Mouse (Mus musculus): ENCODE data around the gene Gins1.
"Not testable (repeated sequence)": the region's sequence is repeated elsewhere in the genome, so short reads cannot be mapped to it uniquely, and the experiment has no call there.

The Gins1 gene

GRCm38 (mm10) chr2:150910295-150910881, 5.2 kb downstream of the Gins1 start:
- no peak for DNase-seq

- DNase-seq, result no peak
These were observed 9.7 kb downstream of the Gins1 start for GRCm38 (mm10) chr2:150914781-150915515.

GRCm38 (mm10) chr2:150915786-150916185, 10.6 kb downstream of the Gins1 start:
- DNase-seq, result no peak

- no peak for DNase-seq
These were observed 13.5 kb downstream of the Gins1 start for GRCm38 (mm10) chr2:150918720-150919119.

- DNase-seq, result no peak
These were observed 15.3 kb downstream of the Gins1 start for GRCm38 (mm10) chr2:150920543-150920942.

GRCm38 (mm10) chr2:150921697-150922096, 16.5 kb downstream of the Gins1 start:
- DNase-seq, result peak; percentile 10

- DNase-seq, result no peak
These were observed 17.0 kb downstream of the Gins1 start for GRCm38 (mm10) chr2:150922165-150922564.

- DNase-seq, result no peak
These were observed 17.8 kb downstream of the Gins1 start for GRCm38 (mm10) chr2:150923026-150923425.

GRCm38 (mm10) chr2:150923505-150923904, 18.3 kb downstream of the Gins1 start:
- no peak for DNase-seq

- DNase-seq, result no peak
These were observed 22.0 kb downstream of the Gins1 start for GRCm38 (mm10) chr2:150927038-150927720.

GRCm38 (mm10) chr2:150929156-150929555, 24.0 kb downstream of the Gins1 start:
- no peak for DNase-seq

GRCm38 (mm10) chr2:150930806-150931205, 25.6 kb downstream of the Gins1 start:
- DNase-seq, result no peak

- DNase-seq, result no peak
These were observed 28.3 kb downstream of the Gins1 start for GRCm38 (mm10) chr2:150933482-150933881.

GRCm38 (mm10) chr2:150934659-150935058, 29.5 kb downstream of the Gins1 start:
- no peak for DNase-seq

GRCm38 (mm10) chr2:150944017-150944416, 38.8 kb downstream of the Gins1 start:
- no peak for DNase-seq

GRCm38 (mm10) chr2:150947341-150947740, 42.1 kb downstream of the Gins1 start:
- DNase-seq, result not testable (repeated sequence)

- not testable (repeated sequence) for DNase-seq
These were observed 42.8 kb downstream of the Gins1 start for GRCm38 (mm10) chr2:150947880-150948611.

GRCm38 (mm10) chr2:150948786-150949185, 43.6 kb downstream of the Gins1 start:
- DNase-seq, result no peak

GRCm38 (mm10) chr2:150949652-150950051, 44.5 kb downstream of the Gins1 start:
- DNase-seq, result no peak

- no peak for DNase-seq
These were observed 44.9 kb downstream of the Gins1 start for GRCm38 (mm10) chr2:150950056-150950455.

- no peak for DNase-seq
These were observed 46.0 kb downstream of the Gins1 start for GRCm38 (mm10) chr2:150951201-150951600.

GRCm38 (mm10) chr2:150955859-150956258, 50.7 kb downstream of the Gins1 start:
- no peak for DNase-seq

- no peak for DNase-seq
These were observed 54.3 kb downstream of the Gins1 start for GRCm38 (mm10) chr2:150959521-150959920.

Data from lung, postnatal 14 days (tissue).